Mouse (Mus musculus): ENCODE results near the gene Jun. TPM values are rescaled to one million over a fixed set of nuclear protein-coding genes. Genes with fewer than 3 reads are reported as not detected.

The Jun gene
- polyA plus RNA-seq, 1 experiment, result 39.6 TPM

DNA sequence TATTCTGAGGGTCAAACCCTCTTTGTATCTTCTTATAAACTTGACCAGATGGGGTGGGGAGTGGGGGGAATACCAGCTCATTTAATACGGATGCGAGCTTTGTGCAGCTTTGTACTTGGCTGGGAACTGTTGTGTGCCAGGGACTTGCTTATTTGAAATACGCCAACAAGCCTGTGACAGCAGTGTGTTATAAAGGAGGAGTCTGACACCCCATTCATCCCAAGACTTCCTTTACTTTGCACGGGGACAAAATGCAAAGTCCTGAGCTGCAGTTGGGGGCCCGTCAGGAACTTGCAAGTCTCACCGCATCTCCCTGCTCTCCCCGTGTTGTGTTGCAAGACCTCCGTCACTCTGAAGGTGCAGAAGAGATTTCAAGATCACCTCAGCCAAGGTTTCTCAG is 26.6 kb upstream of the Jun start:
- H3K4me3 ChIP-seq (ENCODE audit: insufficient read depth, low read length), result no peak overlapping the region
- TF ChIP-seq POLR2A (IDR thresholded peaks at IDR 0.05; ENCODE audit: borderline replicate concordance, low read depth, low read length), result no peak
- no peak for TF ChIP-seq CTCF (IDR thresholded peaks at IDR 0.05; ENCODE audit: low read depth, low read length)
- H3K27ac ChIP-seq (ENCODE audit: insufficient read depth, low read depth, low read length), result no peak overlapping the region
- H3K4me1 ChIP-seq (ENCODE audit: control insufficient read depth, insufficient read depth, low read length), result peaks cover 27% of the 10 kb centered on the region

DNA sequence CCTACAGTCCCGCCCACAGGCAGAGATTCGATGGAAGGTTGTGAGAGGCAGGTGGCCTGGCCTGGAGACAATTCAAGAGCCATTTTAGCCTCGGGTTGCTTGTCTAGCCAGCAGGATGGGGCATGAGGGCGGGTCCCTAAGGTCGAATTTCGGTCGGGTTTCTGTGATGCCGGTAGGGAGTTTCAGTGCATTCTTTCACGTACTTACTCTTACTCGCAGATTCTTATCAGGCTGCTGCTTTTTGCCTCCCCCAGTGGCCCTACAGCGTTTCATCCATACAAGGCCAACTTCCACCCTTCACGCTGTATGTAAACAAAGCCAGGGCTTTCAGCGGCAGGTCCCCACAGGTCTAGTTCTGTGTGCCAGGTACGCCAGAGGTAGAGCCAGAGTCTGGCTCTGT is 24.3 kb upstream of the Jun start:
- TF ChIP-seq POLR2A (IDR thresholded peaks at IDR 0.05; ENCODE audit: borderline replicate concordance, low read depth, low read length) (no peak), CTCF (IDR thresholded peaks at IDR 0.05; ENCODE audit: low read depth, low read length) (no peak)
- peaks cover 13% of the 10 kb centered on the region for H3K4me1 ChIP-seq (ENCODE audit: control insufficient read depth, insufficient read depth, low read length)
- H3K27ac ChIP-seq (ENCODE audit: insufficient read depth, low read depth, low read length), result no peak overlapping the region
- no peak overlapping the region for H3K4me3 ChIP-seq (ENCODE audit: insufficient read depth, low read length)

DNA sequence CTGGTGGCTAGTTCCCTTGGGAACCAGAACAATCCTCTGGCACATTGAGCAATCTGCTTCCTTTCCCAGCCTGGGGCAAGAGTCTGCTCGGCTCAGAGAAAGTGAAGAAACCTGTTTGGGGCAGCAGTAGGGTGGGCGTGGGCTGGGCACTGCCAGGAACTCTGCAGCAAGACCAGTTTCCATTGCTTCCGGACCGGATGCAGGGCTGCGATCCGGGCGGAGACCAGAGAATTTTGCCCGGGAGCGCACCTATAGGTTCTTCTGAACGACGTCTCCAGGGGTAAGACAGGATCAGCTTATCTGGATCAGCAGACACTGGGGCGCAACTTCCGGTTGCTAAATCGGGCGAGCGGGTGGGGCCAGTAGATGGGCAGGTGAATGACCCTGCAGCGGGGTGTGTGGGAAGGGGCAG is 23.6 kb upstream of the Jun start:
- Histone ChIP-seq H3K27ac (ENCODE audit: insufficient read depth, low read depth, low read length) (no peak overlapping the region), H3K4me1 (ENCODE audit: control insufficient read depth, insufficient read depth, low read length) (peaks cover 9% of the 10 kb centered on the region), H3K4me3 (ENCODE audit: insufficient read depth, low read length) (no peak overlapping the region)
- no peak for TF ChIP-seq CTCF (IDR thresholded peaks at IDR 0.05; ENCODE audit: low read depth, low read length)
- TF ChIP-seq POLR2A (IDR thresholded peaks at IDR 0.05; ENCODE audit: borderline replicate concordance, low read depth, low read length), result no peak

- H3K4me1 ChIP-seq (ENCODE audit: control insufficient read depth, insufficient read depth, low read length), result peaks cover 9% of the 10 kb centered on the region
- TF ChIP-seq CTCF (IDR thresholded peaks at IDR 0.05; ENCODE audit: low read depth, low read length) (no peak), POLR2A (IDR thresholded peaks at IDR 0.05; ENCODE audit: borderline replicate concordance, low read depth, low read length) (no peak)
- no peak overlapping the region for H3K27ac ChIP-seq (ENCODE audit: insufficient read depth, low read depth, low read length)
- no peak overlapping the region for H3K4me3 ChIP-seq (ENCODE audit: insufficient read depth, low read length)
Observed at GRCm38 (mm10) chr4:95074319-95074718, 22.3 kb upstream of the Jun start.

GRCm38 (mm10) chr4:95073214-95073750 is 21.3 kb upstream of the Jun start:
- Histone ChIP-seq H3K4me1 (ENCODE audit: control insufficient read depth, insufficient read depth, low read length) (peaks cover 9% of the 10 kb centered on the region), H3K4me3 (ENCODE audit: insufficient read depth, low read length) (no peak overlapping the region), H3K27ac (ENCODE audit: insufficient read depth, low read depth, low read length) (no peak overlapping the region)
- no peak for TF ChIP-seq POLR2A (IDR thresholded peaks at IDR 0.05; ENCODE audit: borderline replicate concordance, low read depth, low read length)
- TF ChIP-seq CTCF (IDR thresholded peaks at IDR 0.05; ENCODE audit: low read depth, low read length), result no peak

- H3K27ac ChIP-seq (ENCODE audit: insufficient read depth, low read depth, low read length), result no peak overlapping the region
- no peak overlapping the region for H3K4me3 ChIP-seq (ENCODE audit: insufficient read depth, low read length)
- peaks cover 9% of the 10 kb centered on the region for H3K4me1 ChIP-seq (ENCODE audit: control insufficient read depth, insufficient read depth, low read length)
- no peak for TF ChIP-seq POLR2A (IDR thresholded peaks at IDR 0.05; ENCODE audit: borderline replicate concordance, low read depth, low read length)
Observed at GRCm38 (mm10) chr4:95070407-95070806, 18.4 kb upstream of the Jun start.

DNA sequence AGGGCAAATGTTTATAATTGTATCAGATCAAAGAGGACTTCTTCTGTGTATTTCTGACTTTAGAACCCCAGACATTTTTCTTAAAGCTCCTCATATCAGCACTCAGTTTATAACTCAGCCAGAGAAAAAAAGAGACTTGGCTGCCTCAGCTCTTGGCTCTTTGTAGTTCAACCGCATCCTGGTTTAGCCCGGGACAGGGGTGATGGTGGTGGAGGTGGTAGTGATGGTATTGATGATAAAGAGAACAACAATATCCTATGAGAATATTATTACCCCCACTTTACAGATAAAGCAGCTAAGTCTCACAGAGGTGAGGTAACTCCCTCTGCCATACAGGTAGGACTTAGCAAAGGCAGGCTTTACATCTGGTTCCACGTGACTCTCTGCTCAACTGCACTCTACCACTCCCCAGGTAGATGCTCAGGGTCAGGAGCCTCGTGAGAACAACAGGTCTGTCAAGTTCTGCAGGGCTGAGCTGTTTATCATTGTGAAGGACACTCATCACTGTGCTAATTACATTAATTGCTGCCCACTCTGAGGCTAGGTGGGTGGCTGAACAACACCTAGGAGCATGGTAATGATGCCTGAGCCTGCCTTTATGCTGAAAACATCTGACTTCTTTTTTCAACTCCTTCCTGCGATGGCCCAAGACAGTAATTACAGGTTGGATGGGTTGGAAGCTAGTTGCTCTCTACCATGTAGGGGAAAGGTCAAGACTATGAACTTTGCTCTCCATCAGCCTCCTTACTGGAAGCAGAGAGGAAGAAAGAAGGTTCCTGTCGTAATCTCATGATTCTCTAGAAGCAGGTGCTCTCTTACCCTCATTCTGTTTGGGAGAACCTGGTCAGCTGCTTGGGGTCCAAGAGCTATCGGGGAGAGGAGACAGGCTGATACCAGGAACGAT is 16.3 kb upstream of the Jun start:
- no peak overlapping the region for H3K27ac ChIP-seq (ENCODE audit: insufficient read depth, low read depth, low read length)

GRCm38 (mm10) chr4:95063609-95064210 is 11.7 kb upstream of the Jun start:
- TF ChIP-seq CTCF (IDR thresholded peaks at IDR 0.05; ENCODE audit: low read depth, low read length), result no peak
- no peak for TF ChIP-seq POLR2A (IDR thresholded peaks at IDR 0.05; ENCODE audit: borderline replicate concordance, low read depth, low read length)
- H3K4me1 ChIP-seq (ENCODE audit: control insufficient read depth, insufficient read depth, low read length), result no peaks in the 10 kb centered on the region
- no peak overlapping the region for H3K4me3 ChIP-seq (ENCODE audit: insufficient read depth, low read length)
- no peak overlapping the region for H3K27ac ChIP-seq (ENCODE audit: insufficient read depth, low read depth, low read length)

More for the DNA sequence above, 16.3 kb upstream of the Jun start:
- TF ChIP-seq POLR2A (IDR thresholded peaks at IDR 0.05; ENCODE audit: borderline replicate concordance, low read depth, low read length), result no peak
- TF ChIP-seq CTCF (IDR thresholded peaks at IDR 0.05; ENCODE audit: low read depth, low read length), result no peak
- Histone ChIP-seq H3K4me1 (ENCODE audit: control insufficient read depth, insufficient read depth, low read length) (peaks cover 4% of the 10 kb centered on the region), H3K4me3 (ENCODE audit: insufficient read depth, low read length) (no peak overlapping the region)

GRCm38 (mm10) chr4:95062873-95063272 is 10.9 kb upstream of the Jun start:
- TF ChIP-seq CTCF (IDR thresholded peaks at IDR 0.05; ENCODE audit: low read depth, low read length), result no peak
- TF ChIP-seq POLR2A (IDR thresholded peaks at IDR 0.05; ENCODE audit: borderline replicate concordance, low read depth, low read length), result no peak
- Histone ChIP-seq H3K27ac (ENCODE audit: insufficient read depth, low read depth, low read length) (no peak overlapping the region), H3K4me3 (ENCODE audit: insufficient read depth, low read length) (no peak overlapping the region)

DNA sequence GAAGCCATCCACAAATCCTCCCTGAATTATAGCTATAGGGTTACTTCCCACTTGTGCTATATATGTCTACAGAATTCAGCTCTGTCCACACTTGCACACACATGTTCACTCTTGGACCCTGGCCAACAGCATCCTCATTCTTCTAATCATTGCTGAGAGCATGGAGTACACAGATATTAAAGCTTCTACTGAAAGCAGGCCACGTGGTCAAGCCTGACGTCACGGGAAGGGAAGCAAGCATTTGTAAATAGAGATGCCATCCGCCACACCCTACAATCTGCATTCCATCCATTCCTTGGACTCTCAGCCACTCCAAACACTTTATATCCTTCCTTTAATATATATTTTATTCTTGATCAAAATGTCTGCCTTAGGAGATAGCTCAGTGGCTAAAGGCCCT is 5.2 kb upstream of the Jun start:
- no peak overlapping the region for H3K27ac ChIP-seq (ENCODE audit: insufficient read depth, low read depth, low read length)
- no peak overlapping the region for H3K4me3 ChIP-seq (ENCODE audit: insufficient read depth, low read length)
- TF ChIP-seq CTCF (IDR thresholded peaks at IDR 0.05; ENCODE audit: low read depth, low read length), result no peak
- TF ChIP-seq POLR2A (IDR thresholded peaks at IDR 0.05; ENCODE audit: borderline replicate concordance, low read depth, low read length), result no peak
- peaks cover 9% of the 10 kb centered on the region for H3K4me1 ChIP-seq (ENCODE audit: control insufficient read depth, insufficient read depth, low read length)

More at GRCm38 (mm10) chr4:95062873-95063272, 10.9 kb upstream of the Jun start:
- no peaks in the 10 kb centered on the region for H3K4me1 ChIP-seq (ENCODE audit: control insufficient read depth, insufficient read depth, low read length)

All from bone marrow macrophage, adult 2 months (primary cell).